Mouse (Mus musculus): ENCODE measurements around the gene Rab11fip5.

The Rab11fip5 gene

GRCm38 (mm10) chr6:85373951-85374733 lies at the start of gene Rab11fip5:
TSS of gene Rab11fip5 (minus strand) at chr6:85374634.
- DNase-seq = peak; percentile 28 to 36

- DNase-seq = no peak
Measured at GRCm38 (mm10) chr6:85423836-85424379, 49.5 kb upstream of the Rab11fip5 start, which contains the start of gene Noto. TSS of gene Noto (plus strand) at chr6:85423886.

DNA sequence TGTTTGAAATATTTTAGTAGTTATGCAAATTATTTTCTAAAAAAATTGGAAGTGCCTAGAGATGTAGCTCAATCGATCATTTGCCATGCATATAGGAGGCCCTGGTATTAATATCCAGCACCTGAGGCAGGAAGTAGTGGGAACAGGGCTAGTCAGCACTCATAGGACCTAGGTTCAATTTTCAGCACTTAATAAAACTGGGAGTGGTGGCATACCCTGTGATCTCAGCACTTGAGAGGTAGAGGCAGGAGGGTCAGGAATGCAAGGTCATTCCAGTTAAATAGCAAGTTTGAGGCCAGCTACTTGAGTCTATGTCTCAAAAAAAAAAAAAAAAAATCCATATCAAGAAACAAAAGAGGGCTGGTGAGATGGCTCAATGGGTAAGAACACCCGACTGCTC lies 44.7 kb upstream of the Rab11fip5 start:
- peak; percentile 39 to 45 for DNase-seq

- peak; percentile 54 to 70 for DNase-seq
Measured at GRCm38 (mm10) chr6:85415829-85416228, 41.4 kb upstream of the Rab11fip5 start.

GRCm38 (mm10) chr6:85410771-85411273 lies 36.4 kb upstream of the Rab11fip5 start:
- peak; percentile 33 to 58 for DNase-seq

- DNase-seq = no peak
Measured at GRCm38 (mm10) chr6:85409003-85409402, 34.6 kb upstream of the Rab11fip5 start.

- DNase-seq = no peak
Measured at GRCm38 (mm10) chr6:85403039-85403438, 28.6 kb upstream of the Rab11fip5 start.

GRCm38 (mm10) chr6:85402613-85403012 lies 28.2 kb upstream of the Rab11fip5 start:
- no peak for DNase-seq

DNA sequence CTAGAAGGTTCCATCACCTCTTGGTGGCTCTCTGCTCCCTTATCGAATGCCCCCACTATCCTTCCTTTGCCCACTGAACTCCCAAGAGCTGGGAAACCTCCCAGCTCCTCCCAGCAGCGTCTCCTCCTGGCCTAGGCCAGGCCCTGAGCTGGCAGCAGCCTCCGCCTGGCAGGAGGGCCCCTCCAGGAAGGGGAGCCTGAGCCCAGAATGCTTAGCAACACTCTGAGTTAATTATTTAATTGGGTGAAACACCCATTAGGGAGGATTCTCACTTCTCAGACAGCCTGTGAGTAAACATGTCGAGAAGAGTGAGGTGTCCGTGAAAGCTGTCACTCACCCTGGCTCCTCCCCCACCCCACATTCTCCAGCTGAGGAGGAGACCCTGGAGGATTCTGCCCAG lies 25.3 kb upstream of the Rab11fip5 start:
- DNase-seq = no peak

- peak; percentile 40 to 41 for DNase-seq
Measured at GRCm38 (mm10) chr6:85397165-85397564, 22.7 kb upstream of the Rab11fip5 start.

GRCm38 (mm10) chr6:85395360-85395759 lies 20.9 kb upstream of the Rab11fip5 start:
- DNase-seq = no peak

DNA sequence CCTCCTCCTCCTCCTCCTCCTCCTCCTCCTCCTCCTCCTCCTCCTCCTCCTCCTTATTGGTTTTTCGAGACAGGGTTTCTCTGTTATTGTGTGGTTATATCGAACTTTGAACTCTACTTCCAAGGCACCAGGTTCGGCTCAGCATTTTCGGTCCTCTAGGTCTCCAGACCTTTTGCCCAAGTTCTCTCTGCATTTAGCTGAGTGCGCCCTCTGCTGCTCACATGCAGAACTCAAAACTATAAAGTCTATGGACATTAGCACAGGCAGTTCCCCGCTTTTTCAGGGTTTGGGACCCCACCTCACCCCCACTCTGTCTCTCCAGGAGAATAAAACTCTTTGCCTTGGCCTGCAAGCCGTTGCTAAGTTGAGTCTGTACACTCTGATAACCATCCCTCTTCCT lies 17.4 kb upstream of the Rab11fip5 start:
- DNase-seq = peak; percentile 52 to 54

DNA sequence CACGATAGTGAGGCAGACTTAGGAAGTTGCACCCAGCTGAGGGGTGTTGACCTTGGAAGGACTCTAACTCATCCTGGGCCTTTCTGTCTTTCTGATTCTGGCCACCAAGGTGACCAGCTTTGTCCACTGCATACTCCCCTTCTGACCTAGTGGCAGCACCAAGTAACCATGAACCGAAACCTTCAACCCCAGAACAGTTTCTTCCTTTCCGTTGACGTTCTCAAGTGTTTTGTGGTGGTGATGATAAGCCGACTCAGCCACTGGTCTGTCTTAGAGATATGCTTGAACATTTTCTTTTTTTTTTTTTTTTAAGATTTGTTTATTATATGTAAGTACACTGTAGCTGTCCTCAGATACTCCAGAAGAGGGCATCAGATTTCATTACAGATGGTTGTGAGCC lies 14.2 kb upstream of the Rab11fip5 start:
- DNase-seq = no peak

GRCm38 (mm10) chr6:85382791-85383190 lies 8.4 kb upstream of the Rab11fip5 start:
- no peak for DNase-seq

GRCm38 (mm10) chr6:85381648-85382020 lies 7.2 kb upstream of the Rab11fip5 start:
- DNase-seq = no peak

- DNase-seq = no peak
Measured at GRCm38 (mm10) chr6:85380901-85381647, 6.6 kb upstream of the Rab11fip5 start.

- DNase-seq = peak; percentile 83 to 88
Measured at GRCm38 (mm10) chr6:85380201-85380900, 5.9 kb upstream of the Rab11fip5 start.

GRCm38 (mm10) chr6:85378629-85379028 lies 4.2 kb upstream of the Rab11fip5 start:
- DNase-seq = no peak

DNA sequence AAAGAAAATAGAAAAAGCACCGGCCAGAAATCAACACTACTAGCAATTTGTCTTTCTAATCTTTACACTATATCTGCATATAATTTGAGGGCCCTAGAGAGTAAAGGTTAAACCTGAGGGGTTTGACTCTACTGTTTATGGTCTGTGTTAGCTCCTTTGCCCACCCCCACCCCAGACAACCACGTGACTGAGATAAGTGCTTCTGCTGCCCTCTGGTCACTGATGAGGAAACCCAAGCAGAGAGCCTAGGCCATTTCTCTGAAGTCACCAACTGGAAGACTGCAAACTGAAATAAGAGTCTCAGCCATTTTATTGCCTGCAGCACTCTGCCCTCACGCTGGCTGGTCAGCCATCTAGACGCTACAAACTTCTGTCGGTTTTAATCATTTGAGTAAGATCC lies 3.4 kb upstream of the Rab11fip5 start:
- no peak for DNase-seq

DNA sequence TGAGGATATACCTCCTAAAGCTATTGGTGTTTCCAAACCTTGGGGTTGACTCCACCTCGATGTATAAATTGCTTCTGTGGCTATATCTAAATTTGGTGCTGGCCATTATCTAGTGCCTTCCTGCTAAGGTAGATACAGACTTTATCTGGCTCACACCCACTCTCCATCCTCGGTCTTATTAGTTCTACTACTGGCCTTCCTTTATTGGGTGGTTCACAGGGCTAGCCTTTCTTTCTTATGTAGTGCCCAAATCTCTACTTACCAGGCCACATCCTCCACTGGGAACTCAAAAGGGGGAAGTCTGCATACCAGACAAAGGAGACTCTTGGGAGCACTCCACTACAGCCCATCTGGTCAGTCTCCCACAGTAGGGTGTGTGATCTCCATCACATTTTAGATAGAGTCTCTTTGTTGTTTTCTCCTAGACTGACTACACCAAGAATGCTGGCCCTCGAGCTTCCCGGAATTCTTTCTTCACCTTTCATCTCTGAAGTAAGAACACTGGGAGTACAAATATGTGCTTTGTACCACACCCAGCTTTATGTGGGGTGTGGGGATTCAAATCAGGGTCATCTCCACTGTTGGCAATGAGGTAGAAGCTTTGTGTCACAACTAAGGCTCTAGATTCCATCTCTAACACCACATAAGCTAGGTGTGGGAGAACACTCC lies 2.8 kb upstream of the Rab11fip5 start:
- DNase-seq = no peak

- peak; percentile 96 to 97 for DNase-seq
Measured at GRCm38 (mm10) chr6:85374734-85375114, 290 bp upstream of the Rab11fip5 start.

All from lung, adult 18-20 months (tissue).